Mouse (Mus musculus): ENCODE results near the gene Gsto1. TPM values are rescaled to one million over a fixed set of nuclear protein-coding genes. Genes with fewer than 3 reads are reported as not detected.

Gsto1 gene
- total RNA-seq, 2 experiments from 2014 or later: 45.3 to 52.3 TPM

- no peak for DNase-seq
Observed at GRCm38 (mm10) chr19:47890489-47891130, 35.8 kb downstream of the Gsto1 start.

- no peak for DNase-seq
Observed at GRCm38 (mm10) chr19:47891562-47892312, 37.0 kb downstream of the Gsto1 start.

GRCm38 (mm10) chr19:47893092-47893491 is 38.3 kb downstream of the Gsto1 start:
- DNase-seq: no peak

GRCm38 (mm10) chr19:47898472-47899079 is 43.8 kb downstream of the Gsto1 start:
- no peak for DNase-seq

GRCm38 (mm10) chr19:47900012-47900411 is 45.2 kb downstream of the Gsto1 start:
- no peak for DNase-seq

- DNase-seq: no peak
Observed at GRCm38 (mm10) chr19:47900558-47900957, 45.8 kb downstream of the Gsto1 start.

GRCm38 (mm10) chr19:47902316-47903201 is 47.8 kb downstream of the Gsto1 start:
- no peak for DNase-seq

GRCm38 (mm10) chr19:47903679-47904078 is 48.9 kb downstream of the Gsto1 start:
- DNase-seq: no peak

- DNase-seq: no peak
Observed at GRCm38 (mm10) chr19:47905081-47905480, 50.3 kb downstream of the Gsto1 start.

GRCm38 (mm10) chr19:47905603-47906002 is 50.8 kb downstream of the Gsto1 start:
- no peak for DNase-seq

GRCm38 (mm10) chr19:47907596-47907995 is 52.8 kb downstream of the Gsto1 start:
- no peak for DNase-seq

- no peak for DNase-seq
Observed at GRCm38 (mm10) chr19:47908961-47909371, 54.2 kb downstream of the Gsto1 start.

GRCm38 (mm10) chr19:47909387-47910116 is 54.8 kb downstream of the Gsto1 start:
- DNase-seq: no peak

GRCm38 (mm10) chr19:47910117-47910618 is 55.4 kb downstream of the Gsto1 start:
- DNase-seq: no peak

- DNase-seq: no peak
Observed at GRCm38 (mm10) chr19:47910751-47911150, 56.0 kb downstream of the Gsto1 start.

GRCm38 (mm10) chr19:47913344-47913743 is 58.6 kb downstream of the Gsto1 start:
- DNase-seq: no peak

GRCm38 (mm10) chr19:47914191-47914590 is 59.4 kb downstream of the Gsto1 start:
- DNase-seq: no peak

Data from gastrocnemius, postnatal 25 days (tissue).